8 mouse cellular contexts compared by ENCODE assay signal in the genomic region with DNA sequence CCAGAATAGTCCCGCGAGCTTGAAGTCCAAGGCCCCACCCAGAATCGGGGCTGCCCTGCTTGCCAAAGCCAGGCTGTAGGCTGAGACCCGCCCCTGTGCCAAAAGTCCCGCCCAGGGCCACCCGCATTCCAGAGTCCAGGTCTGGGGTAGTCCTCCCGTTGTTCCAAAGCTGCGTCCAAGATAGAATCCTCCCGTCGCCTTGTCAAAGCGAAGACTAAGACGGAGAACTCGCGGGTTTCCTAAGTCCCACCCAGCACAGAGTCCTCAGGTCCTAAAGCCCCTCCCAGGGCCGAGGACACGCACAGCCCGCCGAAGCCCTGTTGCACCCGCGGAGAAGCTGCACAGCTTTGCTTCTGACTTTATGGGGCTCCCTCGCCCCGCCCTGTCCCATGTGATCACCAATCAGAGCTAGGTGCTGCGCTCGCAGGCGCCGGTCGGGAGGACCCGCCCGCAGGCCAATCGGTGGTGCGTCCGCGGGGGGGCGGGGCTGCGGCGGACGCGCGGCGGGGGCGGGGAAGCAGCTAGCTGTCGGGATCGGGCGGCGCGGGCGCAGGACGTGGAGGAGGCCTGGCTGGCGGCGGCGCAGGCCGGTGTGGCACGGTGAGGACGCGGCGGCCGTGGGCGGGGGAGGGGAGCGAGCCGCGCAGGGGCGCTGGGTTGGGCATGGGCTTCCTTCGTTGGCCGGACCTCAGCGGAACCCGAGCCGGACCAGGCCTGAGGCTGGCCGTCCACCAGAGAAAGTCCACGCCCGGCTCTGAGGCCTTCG. TPM values are rescaled to one million over a fixed set of nuclear protein-coding genes. Genes with fewer than 3 reads are reported as not detected.
DNase-seq lines count a peak whose midpoint lies in the region; ATAC-seq lines count a peak whose summit lies in the region.

A gene (plus strand): TSS at position 495 of the 766 bp plus-strand sequence.

- peak within 1 kb of the TSS; percentile 80 for H3K9ac ChIP-seq in hindbrain, embryonic 16.5 days (ENCODE audit: low read depth, low read length)

- H3K79me2 ChIP-seq in macrophage (ENCODE audit: inconsistent target): no peaks in the 10 kb centered on the region

- peak within 1 kb of the TSS; percentile 73 for H3K4me3 ChIP-seq in hindbrain, embryonic 16.5 days (ENCODE audit: low read length)
- peak within 1 kb of the TSS; percentile 35 for H3K4me3 ChIP-seq in macrophage (ENCODE audit: inconsistent target)

- peaks cover 16% of the 10 kb centered on the region for H3K4me1 ChIP-seq in hindbrain, embryonic 16.5 days (ENCODE audit: control insufficient read depth, insufficient read depth, low read depth, low read length)

- peak within 1 kb of the TSS; percentile 73 for H3K27ac ChIP-seq in hindbrain, embryonic 16.5 days (ENCODE audit: low read depth, low read length)
- H3K27ac ChIP-seq in macrophage: 0 out of 2 replicates have a peak within 1 kb of the TSS, but pooled peaks have one; percentile 1

- no peaks in the 10 kb centered on the region for H3K27me3 ChIP-seq in hindbrain, embryonic 16.5 days (replicated peaks; ENCODE audit: control insufficient read depth, insufficient read depth, low read length)

- H3K9me3 ChIP-seq in hindbrain, embryonic 16.5 days (ENCODE audit: control insufficient read depth, low read length): no peaks in the 10 kb centered on the region

- no peaks in the 10 kb centered on the region for H3K36me3 ChIP-seq in hindbrain, embryonic 16.5 days (ENCODE audit: control insufficient read depth, insufficient read depth, low read length)
- H3K36me3 ChIP-seq in macrophage (ENCODE audit: inconsistent target): peaks cover 14% of the 10 kb centered on the region; the same call in 1 of the 2 replicates

- H3K4me2 ChIP-seq in hindbrain, embryonic 16.5 days (ENCODE audit: low read length): peak within 1 kb of the TSS; percentile 82

- ATAC-seq in hindbrain, embryonic 16.5 days: peak; percentile 97

- 1% methylated on average over 51 of the region's 71 CpGs for WGBS in hindbrain, embryonic 16.5 days
- under 1% methylated on average over 53 of the region's 71 CpGs for WGBS in macrophage (ENCODE audit: missing documents)

- DNase-seq in WW6 (ENCODE audit: low read depth, low spot score): peak; percentile 90
- DNase-seq in cerebellum, postnatal 4 days (ENCODE audit: low spot score in 2 of 2): peak; percentile 68 to 91
- DNase-seq in gastrocnemius, adult 18-20 months (ENCODE audit: low spot score): peak; percentile 94
- DNase-seq in left cerebral cortex, adult 18-20 months (ENCODE audit: low spot score in 2 of 2): peak; percentile 85 to 94
- DNase-seq in right cerebral cortex, adult 18-20 months: peak; percentile 95
- DNase-seq in urinary bladder, postnatal 10 days (ENCODE audit: low spot score): peak; percentile 81

RNA-seq across cellular contexts. Expression of the gene that starts here (rescaled TPM):
- 10 to 100 TPM; 13.1 to 13.7 TPM for total RNA-seq in gastrocnemius, adult 18-20 months (2021)
- 3.5 and 4.4 TPM in 2 replicates for polyA plus RNA-seq in hindbrain, embryonic 16.5 days (2015; fragmentation: Nextera tagmentation; extraction: Ambion mirVana)
- total RNA-seq in left cerebral cortex, adult 18-20 months (2021): 10 to 100 TPM in 1 of 2 experiments, 1 to 10 TPM in 1; 10.0 to 11.0 TPM
- total RNA-seq in macrophage (2018; cell fraction: chromatin; rRNA removed): 10 to 100 TPM in 18 of 26 experiments, 1 to 10 TPM in 8; 1.9 to 17.6 (median 11.8) TPM
- total RNA-seq in macrophage (2018; cell fraction: cytosol; rRNA removed): 1 to 10 TPM; 4.4 to 8.1 (median 6.1) TPM
- 10 to 100 TPM in 4 of 26 experiments, 1 to 10 TPM in 22; 1.9 to 12.9 (median 7.3) TPM for total RNA-seq in macrophage (2018; cell fraction: nucleus; rRNA removed)
- 0.95 to 4.0 TPM (median 1.7 TPM) in 3 replicates for polyA plus RNA-seq in macrophage (2018)

Comparison
In these comparisons a context has a peak if more than half of its experiments do, and no peak if none do; other contexts are left out.
1. Peak in every context shown above with its lines: DNase-seq, ATAC-seq, H3K4me3 ChIP-seq and H3K27ac ChIP-seq.